Mouse (Mus musculus) adrenal gland, postnatal 10 days (tissue): ENCODE data around the gene Zfp65. TPM values are rescaled to one million over a fixed set of nuclear protein-coding genes. Genes with fewer than 3 reads are reported as not detected.

Experiments
- total RNA-seq, 2 experiments: library from RNA; stranded (reverse); gene quantifications; 2 replicates each; pipeline ENCODE4 v1.2.3; 2021

Zfp65 gene
- total RNA-seq, 2 experiments from 2014 or later, result 8.9 to 11.7 TPM

Other genes starting within 250 kb of the Zfp65 start
- gene Zfp874b, start 244.9 kb downstream of the Zfp65 start, total RNA-seq, result 10 to 100 TPM; 11.7 to 14.2 TPM
- gene Zfp58, start 228.6 kb downstream of the Zfp65 start, total RNA-seq, result 1 to 10 TPM; 6.0 to 8.1 TPM
- not detected for gene Gm26965, start 203.0 kb downstream of the Zfp65 start, total RNA-seq
- gene Zfp87, start 203.0 kb downstream of the Zfp65 start, total RNA-seq, result 10 to 100 TPM; 19.5 to 21.5 TPM
- gene Zfp748, start 175.3 kb downstream of the Zfp65 start, total RNA-seq, result 1 to 10 TPM; 8.0 to 8.5 TPM
- gene Zfp729b, start 119.5 kb downstream of the Zfp65 start, total RNA-seq, result 1 to 10 TPM; 7.3 to 8.7 TPM
- gene Gm49345, start 91.4 kb downstream of the Zfp65 start, total RNA-seq, result not detected
- gene Zfp729a, start 91.4 kb downstream of the Zfp65 start, total RNA-seq, result 1 to 10 TPM; 4.3 to 7.2 TPM
- gene Zfp738, start 42.1 kb downstream of the Zfp65 start, total RNA-seq, result 10 to 100 TPM in 1 of 2 experiments, 1 to 10 TPM in 1; 8.5 to 12.7 TPM
- gene Zfp85, start 26.1 kb upstream of the Zfp65 start, total RNA-seq, result 1 to 10 TPM; 3.6 to 6.4 TPM
- gene Zfp493, start 50.5 kb upstream of the Zfp65 start, total RNA-seq, result 1 to 10 TPM; 1.2 to 2.2 TPM
- 1 to 10 TPM; 3.5 to 5.5 TPM for gene Zfp273, start 84.6 kb upstream of the Zfp65 start, total RNA-seq
- 1 to 10 TPM; 2.3 to 2.4 TPM for gene Gm10037, start 101.9 kb upstream of the Zfp65 start, total RNA-seq
- gene BC048507, start 134.2 kb upstream of the Zfp65 start, total RNA-seq, result not detected